Mouse (Mus musculus) erythroblast, embryonic 14.5 days (primary cell): ENCODE results near the gene Naga.

Experiments used
- GATA1 ChIP-seq: IDR thresholded peaks from 2 replicates; pipeline ENCODE4 v1.6.1; 2012; ENCODE audit warnings: low read length, inconsistent platforms, mixed read lengths
- TAL1 ChIP-seq: IDR thresholded peaks from 3 replicates; pipeline ENCODE4 v1.6.1; 2012; ENCODE audit warnings: low read length, inconsistent platforms, mixed read lengths

DNA sequence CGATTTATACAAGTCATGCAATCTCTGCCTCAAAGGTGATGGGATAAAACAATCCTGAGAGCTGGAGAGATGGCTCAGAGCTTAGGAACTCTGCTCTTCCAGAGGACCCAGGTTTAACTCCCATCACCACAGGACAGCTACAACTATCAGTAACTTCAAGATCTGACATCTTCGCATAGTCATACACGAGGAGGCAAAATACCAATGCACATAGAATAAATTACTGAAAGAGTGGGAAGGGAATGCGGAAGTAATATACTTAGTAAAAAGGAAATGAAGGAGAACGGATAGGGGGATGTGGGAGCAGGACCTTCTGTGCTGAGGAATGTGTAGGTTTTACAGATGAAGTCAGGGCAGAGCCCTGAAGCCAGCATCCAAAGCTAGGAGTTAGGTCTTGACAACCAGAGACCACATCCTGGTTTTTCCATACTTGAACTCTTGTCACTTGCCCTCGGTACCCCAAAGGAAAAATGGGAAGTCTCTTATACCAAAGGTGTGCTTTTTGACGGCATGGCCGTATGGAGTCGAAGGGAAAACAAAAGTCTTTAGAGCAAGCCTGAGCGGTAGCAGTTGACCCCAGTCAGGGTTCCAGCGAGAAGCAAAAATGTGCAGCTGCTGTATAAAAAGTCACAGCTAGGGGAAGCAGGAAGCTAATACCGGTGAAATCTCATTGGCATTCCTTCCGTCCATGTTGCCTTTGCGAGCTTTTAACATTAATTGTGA is 8.0 kb upstream of the Naga start:
- TF ChIP-seq GATA1: no peak
- no peak for TF ChIP-seq TAL1
